Mouse (Mus musculus) c-Kit-positive CD71-negative TER-119-negative erythroid progenitor cells, embryonic 14.5 days (primary cell): Measurements from ENCODE around the gene Nbr1.

Experiments used
- DNase-seq: peaks from one replicate; pipeline ENCODE4 v3.0.0-alpha.2; 2013; ENCODE audit warnings: low read depth

The Nbr1 gene

DNA sequence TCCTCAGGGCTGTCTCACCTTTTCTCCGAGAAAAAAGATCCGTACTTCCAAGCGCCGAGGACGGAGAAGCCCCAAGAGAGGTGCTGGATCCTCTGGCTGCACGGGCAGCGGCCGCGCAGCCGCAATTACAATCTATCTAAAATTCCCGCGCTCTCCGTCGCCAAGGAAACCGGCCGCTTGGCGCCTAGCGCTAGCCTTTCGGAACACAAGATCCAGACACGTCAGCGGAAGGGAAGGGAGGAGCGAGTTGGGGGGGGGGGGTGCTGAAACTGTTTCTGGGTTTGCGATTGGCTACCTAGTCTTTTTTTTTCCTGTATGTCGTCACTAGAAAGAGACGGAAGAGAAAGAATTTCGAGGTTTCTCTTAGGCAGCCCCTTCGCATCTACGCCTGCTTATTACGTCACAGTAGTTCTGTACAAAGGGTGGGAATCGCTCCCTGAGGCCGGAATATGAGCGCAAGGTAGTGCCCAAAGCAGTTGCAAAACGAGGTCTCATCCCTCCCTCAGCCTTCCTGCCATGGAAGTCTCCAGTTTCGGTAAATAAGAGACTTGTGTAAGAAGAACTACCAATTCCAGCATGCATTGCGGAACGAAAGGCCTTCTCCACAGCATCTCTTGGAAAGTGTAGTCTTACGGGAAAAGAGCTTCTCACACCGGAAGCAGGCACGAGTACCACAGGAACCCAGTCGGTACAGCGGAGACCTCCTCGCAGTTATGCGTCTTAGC is at the start of gene Nbr1, which contains the start of gene Brca1:
Gene Nbr1, plus strand, starts transcription at position 399 of the 725 bp plus-strand sequence.
Gene Brca1, minus strand, starts transcription at position 205 of the 725 bp plus-strand sequence.
- peak; percentile 97 for DNase-seq

DNA sequence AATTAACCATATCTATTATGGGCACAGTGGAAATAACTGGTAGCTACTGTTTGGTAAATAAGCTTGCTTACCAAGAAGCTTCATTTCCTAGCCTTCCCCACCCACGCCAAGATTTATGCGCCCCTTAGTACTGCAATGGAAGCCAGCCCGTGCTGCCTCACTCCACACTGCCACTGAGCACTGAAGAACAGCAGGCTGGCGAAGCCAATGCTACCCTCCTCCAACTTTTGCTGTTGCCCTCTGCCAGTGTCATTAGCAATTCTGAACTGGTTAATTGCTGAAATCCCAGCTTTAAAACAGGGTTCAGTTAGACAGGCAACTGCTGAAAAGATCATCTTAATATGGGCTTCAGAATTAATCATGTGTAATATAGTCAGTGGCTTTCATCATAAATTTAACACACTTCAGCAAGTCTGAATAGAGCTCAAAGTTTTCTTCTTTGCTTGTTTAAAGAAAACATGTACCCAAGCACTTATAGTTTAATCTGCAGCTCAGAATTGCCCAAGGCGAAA is 45.6 kb upstream of the Nbr1 start:
- no peak for DNase-seq

DNA sequence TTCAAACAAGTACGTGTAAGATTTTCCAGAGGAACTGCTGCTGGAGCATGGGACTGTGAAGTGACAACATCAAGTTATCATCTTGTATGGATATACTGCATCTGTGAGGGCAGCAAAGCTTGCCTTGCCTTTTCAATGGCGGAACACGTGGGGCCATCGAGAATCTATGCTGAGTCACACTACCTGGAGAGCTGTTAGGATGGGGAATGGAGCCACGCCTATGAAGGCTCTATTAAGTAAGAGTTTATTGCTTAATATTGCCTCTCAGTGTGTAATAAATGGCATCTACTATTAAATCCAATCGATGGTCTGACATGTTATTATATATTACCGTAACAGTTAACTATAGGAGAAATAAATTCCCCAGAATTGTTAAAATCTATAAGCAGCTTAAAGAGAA is 44.9 kb upstream of the Nbr1 start:
- DNase-seq: no peak

DNA sequence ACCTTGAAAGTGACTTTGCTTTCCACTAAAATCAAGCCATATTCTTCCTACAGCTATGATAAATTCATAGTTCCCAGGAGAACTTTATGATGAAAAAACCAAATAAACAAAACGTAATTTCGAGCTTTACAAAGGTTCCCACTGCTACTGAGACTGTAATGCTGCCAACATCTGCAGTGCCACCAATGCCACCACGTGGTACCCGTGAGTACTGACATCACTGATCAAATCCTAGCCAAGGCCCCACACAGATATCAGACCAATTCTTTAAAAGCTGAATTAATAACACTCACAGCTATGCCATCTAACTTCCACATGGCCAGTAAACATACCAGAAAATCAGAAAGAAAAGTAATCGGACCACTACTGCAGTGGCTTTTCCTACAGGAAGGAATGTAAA is 33.0 kb upstream of the Nbr1 start:
- DNase-seq: no peak

DNA sequence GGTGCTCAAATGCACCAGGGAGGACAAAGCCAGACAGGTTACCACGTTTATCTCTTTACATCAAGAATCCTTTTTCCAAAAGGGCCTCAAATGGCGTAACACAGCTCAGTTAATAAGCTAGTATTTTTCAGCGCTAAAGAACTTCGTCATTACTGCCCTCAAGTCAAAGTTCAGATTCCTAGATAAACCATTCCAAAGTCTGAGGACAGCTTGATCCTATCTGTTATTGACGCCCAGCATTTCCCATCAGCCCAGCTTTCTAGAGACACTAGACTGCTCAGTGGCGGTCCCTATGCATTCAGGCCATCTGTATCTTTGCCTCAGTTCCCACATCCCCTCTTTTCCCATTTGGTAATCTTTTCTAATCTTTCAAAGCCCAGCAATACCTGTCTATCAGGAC is 32.6 kb upstream of the Nbr1 start:
- DNase-seq: no peak

DNA sequence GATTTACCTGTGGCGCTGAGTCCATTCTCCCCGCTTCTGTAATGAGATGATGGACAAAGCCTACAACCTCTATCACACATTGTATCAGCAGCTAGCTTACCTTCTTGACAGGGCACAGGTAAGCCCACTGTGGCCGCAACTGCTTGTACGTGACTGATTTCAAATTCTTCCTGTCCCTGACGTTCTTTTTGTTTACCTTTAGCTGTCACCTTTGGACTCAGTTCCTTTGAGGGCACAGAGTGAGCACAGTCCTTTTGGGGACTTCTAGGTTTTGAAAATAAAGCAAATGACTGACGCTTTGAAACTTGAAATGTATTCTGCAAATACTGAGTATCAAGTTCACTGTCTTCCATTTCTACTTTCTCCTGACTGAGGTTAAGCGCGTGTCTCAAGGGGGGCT is 27.5 kb upstream of the Nbr1 start:
- no peak for DNase-seq

DNA sequence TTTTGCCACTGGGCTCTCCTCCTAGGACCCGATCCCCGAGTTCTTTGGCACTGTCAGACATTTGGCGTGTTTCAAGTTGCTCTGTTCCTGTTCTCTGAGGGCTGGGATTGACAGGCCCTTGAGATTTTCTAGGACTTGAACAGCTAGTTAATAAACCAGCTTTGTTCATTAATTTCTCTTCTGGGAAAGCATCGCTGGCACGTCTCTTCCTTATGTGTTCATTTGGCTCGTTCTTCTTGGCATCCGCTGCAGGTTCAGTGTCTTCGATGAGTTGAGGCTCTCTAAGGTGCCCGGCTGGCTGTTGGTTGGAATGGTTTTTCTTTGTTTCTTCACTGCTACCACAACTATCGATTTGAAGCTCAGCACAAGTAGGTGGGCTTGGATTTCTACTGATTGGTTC is 26.9 kb upstream of the Nbr1 start:
- no peak for DNase-seq

DNA sequence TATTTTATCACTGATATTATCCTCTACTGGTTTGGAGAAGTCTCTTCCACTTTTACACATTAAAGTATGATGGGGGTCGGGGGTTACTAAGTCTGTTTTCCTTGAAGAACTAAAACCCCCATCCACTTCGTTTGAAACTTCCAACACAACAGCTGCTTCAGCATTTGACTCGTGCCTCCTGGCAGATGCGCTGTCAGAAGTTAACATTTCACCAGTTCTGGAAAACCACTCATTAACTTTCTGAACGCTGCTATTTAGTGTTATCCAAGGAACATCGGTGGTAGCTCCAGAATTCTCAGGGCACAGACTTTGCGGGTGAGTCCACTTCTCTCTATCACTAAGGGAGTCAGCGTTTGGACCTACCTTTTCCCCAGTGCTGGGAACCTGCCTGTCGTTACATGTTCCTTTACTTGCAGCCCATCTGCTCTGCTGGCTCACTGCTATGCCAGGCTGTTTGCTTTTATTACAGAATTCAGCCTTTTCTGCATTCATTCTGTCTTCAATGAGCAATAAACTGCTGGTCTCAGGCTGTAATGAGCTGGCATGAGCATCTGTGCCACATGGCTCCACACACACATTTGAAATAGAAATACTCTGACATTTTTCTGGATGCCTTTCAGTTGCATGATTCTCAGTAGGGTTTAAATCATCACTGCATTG is 25.9 kb upstream of the Nbr1 start:
- no peak for DNase-seq

DNA sequence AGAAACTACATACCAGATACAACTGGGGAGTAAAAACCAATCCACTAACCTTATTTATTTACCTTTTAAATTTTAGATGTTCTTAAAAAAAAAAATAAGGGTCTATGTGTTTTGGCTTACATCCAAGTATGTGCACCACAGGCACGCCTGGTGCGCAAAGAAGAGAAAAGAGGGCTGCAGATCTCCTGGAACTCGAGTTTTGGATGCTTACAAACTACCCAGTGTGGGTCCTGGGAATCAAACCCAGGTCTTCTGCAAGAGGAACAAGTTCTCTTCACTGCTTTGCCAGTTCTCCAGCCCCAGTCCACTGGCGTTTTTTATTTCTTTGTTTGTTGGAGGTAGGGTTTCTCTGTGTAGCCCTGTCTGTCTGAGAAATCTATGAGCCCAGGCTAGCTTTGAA is 25.3 kb upstream of the Nbr1 start:
- no peak for DNase-seq

DNA sequence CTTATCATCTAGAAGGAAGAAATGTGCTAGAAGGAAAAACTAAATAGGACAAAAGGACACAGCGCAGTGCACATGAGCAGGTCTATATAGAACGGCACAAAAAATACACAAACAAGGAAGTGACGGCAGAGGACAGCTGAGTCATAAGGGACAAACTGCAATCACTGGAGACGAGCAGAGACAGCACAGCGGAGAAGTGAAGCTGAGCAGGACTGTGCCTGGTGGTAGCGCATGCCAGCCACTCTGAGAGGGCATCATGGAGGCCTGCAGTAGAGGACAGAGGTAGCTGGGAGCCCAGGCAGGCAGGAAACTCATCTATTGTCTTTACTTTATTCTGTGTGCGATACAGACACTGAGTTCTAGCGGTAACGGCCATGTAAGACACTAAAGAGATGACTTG is 8.4 kb upstream of the Nbr1 start:
- DNase-seq: no peak

DNA sequence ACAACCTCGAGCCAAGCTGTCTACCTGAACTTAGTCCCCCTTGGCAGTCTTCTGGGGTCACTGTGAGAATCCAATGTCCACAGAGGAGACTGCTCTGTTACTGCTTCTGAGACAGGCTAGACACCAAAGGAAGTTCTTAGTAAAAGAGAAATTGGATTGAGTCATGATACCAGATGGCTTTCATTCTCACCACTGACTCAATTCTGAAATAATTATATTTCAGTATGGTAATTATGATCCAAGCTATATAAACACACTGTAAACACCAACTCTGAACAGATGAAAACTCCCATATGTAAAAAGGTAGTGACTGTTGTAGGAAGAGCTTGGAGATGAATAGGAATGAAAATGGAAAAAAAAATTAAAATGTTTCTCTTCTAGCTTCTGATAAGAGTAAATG is 7.8 kb upstream of the Nbr1 start:
- no peak for DNase-seq

DNA sequence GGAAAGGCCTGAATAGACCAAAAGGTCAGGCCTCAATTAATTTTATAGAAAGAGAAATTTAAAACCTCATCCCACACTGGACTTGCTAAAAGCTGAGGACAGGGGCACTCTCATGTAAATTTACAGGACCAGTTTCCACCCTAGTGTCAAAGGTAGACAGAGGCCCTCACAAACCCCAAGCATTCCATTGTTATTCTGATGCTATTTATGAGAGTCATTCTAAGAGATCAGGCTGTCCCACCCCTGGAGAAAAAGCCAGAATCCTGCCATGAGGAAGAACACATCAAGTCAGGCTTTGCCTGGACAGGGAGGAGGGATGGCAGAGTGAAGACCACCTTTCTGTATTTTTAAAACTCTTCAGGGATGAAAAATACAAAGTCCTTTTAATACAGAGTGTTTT is 3.4 kb upstream of the Nbr1 start:
- DNase-seq: no peak

DNA sequence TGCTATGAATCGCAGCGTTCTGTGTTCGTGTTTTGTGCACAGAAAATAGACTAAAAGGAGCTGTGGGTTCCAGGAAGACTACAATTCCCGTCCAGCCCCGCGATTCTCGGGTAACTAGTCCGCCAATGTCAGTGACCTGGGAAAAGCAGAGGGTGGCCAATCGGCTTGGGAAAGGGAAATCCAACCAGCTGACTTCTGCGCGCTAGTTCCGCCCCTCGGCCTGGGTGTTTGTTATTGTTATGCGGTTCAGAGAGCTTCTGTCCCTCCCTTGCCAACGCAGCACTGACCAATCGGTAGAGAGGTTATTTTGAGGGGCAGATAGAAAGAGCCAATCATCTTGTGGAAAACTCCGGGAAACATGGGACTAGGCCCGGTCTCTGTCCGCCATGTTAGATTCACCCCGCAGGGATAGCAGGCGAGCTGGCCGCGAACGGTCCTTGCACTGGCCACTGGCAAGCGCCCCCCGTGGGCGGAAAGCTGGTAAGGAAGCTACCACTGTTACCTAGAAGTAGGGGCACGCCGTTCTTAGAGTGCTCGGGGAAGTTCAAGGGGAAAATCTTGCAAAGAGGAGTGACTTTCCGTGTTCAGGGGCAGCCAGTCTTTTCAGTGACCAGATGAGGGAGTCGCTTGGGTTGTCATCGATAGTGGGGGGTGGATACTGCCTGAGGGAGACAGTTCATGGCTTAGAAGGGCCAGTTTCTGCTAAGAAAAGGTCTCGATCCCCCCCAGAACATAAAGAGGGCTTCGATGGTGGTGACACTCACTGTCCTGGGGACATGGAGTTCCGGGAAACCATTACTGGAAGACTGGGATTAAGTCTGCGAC is 739 bp downstream of the Nbr1 start:
- DNase-seq: peak; percentile 96

DNA sequence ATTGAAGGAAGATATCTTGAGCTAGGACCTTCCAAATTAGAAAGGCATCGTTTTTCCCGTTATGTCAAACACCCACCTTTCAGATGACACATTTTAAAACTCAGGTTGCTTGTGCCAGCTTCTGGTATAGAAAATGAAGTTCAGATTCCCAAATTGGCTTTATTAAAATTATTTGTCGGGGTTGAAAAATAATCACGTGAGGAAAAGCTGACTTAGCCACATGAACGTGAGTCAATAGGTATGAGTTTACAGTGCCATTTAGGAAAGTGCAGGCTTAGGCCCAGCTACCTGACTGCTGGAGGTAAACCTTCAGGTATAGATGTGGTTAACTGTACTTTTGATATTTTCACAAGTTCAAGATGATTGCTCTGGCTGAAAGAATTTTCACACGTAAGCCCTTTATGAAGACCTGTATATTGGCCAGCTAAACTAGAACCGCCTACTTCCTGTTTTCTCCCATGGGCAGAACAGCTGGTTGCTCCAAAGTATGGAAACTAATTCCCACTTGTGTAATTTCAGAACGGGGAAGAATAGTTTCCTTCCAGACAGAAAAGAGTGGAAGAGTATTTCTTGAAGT is 1.5 kb downstream of the Nbr1 start:
- DNase-seq: no peak

DNA sequence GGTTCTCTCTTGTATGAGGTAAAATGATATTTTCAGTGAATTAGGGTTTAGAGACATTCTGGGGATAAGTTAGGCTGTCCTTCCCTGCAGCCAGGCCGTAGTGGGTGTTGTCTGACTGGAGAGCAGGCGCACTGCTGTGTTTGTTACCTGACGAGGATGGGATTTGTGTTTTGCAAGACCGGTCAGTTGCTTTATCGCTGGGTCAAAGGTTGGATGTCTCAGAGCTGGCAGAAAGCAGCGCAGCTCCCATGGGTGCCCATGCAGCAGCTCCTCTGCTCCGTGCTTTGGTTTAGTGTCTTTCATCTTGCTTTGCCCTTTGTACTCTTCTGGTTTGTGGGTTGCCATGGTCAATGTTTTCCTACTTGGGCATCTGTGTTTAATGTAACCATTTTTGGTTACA is 4.6 kb downstream of the Nbr1 start:
- DNase-seq: no peak

DNA sequence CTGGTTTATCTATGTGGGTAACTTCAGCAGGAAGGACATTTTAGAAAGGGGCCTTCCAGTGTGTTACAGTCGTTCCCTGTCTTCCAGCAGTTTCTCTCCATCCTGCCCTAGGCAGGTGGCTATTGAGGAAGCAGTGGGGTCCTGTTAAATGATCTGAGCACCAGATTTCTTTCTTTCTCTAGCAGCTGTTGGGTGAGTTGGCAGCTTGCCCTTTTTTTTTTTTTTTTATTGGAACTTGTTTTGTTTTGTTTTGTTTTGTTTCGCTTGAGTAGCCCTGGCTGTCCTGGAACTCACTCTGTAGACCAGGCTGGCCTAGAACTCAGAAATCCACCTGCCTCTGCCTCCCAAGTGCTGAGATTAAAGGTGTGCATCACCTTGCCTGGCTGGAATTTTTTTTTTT is 5.0 kb downstream of the Nbr1 start:
- no peak for DNase-seq

DNA sequence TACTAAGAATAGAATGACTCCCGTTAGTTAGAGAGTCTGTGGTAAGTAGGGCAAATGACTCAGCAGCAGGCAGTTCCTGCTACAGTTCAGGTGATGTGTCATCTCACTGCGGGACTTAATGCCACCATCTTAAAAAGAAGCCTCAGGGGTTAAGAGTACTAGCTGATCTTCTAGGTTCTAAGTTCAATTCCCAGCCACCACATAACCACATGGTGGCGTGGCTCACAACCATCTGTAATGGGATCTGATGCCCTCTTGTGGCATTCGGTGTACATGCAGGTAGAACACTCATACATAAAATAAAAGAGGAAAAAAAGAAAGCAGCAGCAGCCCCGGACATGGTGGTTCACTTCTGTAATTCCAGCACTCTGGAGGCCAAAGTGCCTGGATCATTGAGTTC is 10.4 kb downstream of the Nbr1 start:
- peak; percentile 59 for DNase-seq

DNA sequence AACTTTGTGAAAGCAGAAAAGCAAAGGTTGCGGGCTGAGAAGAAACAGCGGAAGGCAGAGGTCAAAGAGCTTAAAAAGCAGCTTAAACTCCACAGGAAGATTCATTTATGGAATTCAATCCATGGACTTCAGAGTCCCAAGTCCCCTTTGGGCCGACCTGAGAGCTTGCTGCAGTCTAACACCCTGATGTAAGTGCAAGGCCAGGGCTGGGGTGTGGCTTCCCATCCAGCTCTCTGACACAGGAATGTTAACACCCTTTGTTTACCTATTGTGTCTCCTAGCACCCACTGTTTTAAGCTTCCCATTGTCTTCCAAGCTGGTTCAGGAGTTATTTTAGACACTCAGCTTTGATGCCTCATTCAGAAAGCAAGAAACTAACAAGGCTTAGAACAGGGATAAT is 16.5 kb downstream of the Nbr1 start:
- no peak for DNase-seq

DNA sequence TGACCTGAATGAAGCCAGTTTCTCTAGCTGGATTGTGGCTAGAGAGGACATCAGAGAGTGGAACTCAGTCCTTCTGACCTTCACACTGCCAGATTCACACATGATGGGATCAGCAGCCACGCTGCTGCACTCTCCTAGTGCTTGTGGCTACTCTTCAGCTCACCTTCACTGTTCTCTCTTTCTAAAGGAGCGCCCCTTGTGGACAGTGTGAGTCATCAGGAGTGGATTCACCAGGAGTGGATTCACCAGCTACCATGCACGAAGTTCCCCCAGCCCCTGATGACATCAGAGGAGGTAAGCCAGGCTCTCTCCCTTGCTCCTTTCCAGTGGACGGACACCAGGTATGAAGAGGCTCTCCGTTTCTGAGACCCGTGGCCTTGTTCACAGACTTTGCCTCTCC is 24.2 kb downstream of the Nbr1 start:
- no peak for DNase-seq

DNA sequence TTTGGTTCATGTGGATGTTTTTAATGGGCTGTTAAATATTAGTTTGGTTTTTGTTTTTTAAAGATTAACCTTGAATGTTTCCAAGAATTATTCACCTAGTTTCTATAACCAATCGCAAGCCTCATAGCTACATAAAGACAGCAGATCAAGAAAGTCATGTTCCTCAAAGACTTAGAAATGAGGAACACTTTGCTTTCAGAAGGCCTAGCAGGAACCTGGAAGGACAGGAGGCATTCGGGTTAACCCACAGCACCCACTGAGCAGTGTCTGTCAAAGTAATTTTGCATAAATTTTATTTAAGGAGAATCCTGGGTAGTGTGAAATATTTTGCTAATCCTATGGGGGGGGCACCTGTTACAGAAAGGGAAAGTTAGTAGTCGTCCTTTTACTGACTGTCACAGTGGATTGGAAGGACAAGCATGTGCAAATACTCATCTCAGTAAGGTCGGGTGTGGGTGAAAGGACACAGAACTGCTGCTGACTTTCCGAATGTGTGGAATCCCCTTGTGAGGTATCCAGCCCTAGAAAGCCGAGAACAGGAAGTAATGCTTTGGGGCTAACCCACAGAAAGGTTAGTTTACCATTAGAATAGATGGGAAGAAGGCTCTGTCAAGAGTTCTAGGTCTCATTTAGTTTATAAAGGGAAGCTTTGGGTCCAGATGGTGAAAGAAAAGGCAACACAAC is 29.3 kb downstream of the Nbr1 start:
- DNase-seq: no peak

DNA sequence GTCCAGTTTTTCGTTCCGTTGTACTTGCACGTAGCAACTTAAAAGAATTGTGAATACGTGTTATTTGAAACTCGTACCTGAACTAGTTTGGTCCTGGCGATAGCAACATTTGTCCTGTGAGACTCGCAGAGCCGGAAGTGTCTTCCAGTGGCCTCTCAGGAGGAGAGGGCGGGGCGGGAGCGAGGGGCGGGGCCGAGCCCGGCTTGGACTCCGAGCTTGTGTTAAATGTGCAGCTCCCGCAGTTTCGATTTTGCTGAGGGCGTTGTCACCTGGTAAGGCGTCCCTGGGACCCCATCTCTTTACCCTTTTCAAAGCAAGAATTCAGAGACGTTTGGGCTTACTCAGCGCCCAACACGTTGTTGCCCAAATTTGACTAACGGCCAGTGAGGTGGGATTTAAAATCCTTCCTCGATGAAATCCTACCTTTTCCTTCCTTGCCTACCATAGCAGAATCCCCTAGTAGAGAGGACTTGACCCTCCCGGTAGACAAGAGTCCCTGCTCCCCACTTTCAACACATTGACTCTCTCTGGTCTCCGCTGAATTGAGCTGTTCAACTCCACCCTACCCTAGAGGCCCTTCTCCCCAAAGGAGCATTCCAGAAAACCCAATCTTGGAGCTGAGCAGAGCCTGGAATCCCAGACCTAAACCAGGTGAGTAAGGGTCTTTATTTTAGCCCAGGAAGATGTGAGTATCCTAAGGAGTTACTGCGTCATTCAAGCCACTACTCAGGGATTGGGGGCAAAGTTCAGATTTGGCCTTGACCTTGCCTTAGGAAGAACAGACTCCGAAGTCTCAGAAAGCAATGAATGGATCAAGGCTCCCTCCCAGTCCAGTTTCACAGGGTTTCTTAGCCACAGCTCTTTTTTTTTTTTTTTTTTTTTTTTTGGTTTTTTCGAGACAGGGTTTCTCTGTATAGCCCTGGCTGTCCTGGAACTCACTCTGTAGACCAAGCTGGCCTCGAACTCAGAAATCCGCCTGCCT is 30.4 kb downstream of the Nbr1 start, which contains the start of gene Tmem106a:
Gene Tmem106a, plus strand, starts transcription at position 189 of the 982 bp plus-strand sequence.
- DNase-seq: peak; percentile 73
